Mouse (Mus musculus): ENCODE data around the gene Btbd35f11.
"Not testable (repeated sequence)": the region's sequence is repeated elsewhere in the genome, so short reads cannot be mapped to it uniquely, and the experiment has no call there.

Gene Btbd35f11

DNA sequence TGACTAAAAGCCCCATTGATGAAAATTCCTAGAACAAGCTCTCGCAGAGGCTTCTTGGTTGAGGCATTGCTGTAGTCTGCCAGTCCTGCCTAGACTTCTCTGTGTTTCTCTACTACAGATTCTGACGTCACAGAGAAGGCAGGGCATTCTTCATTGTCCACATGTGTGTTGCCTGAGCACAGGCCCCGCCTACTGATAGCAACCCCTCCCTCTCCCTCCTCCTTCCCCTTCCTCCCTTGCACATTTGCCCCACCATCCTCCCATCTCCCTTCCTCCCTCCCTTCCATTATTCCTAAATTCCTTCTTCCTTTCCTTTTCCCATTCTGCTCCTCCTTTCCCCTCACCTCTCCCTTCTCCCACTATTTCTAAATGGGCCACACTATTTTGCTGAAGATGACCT lies at the start of gene Btbd35f11:
Gene Btbd35f11 (minus strand): TSS at position 101 of the 400 bp plus-strand sequence.
- DNase-seq: not testable (repeated sequence)

- DNase-seq: not testable (repeated sequence)
These were observed 33.5 kb downstream of the Btbd35f11 start for GRCm38 (mm10) chrX:3409946-3410345.
